Mouse (Mus musculus) neural tube, embryonic 12.5 days (tissue): ENCODE measurements around the gene Prr36. TPM values are rescaled to one million over a fixed set of nuclear protein-coding genes. Genes with fewer than 3 reads are reported as not detected.
A peak's percentile ranks its signal among the peaks of the same experiment; 100 is the strongest.
"Not testable (repeated sequence)": the region's sequence is repeated elsewhere in the genome, so short reads cannot be mapped to it uniquely, and the experiment has no call there.

ENCODE experiments used
- ATAC-seq: fragments of 200-750 bp; cut with Nextera tagmentation; 2 replicates; pipeline ENCODE4 v1.8.0; 2017; ENCODE audit warnings: low read depth, mild to moderate bottlenecking, moderate TSS enrichment, moderate library complexity; ENCODE audit not compliant: low FRiP score
- H3K27ac ChIP-seq: fragments of 300-500 bp; sonication (generic); 2 replicates; pipeline ENCODE4 v1.5.1; 2016
- H3K27me3 ChIP-seq: fragments of 300-500 bp; sonication (generic); replicated peaks from 2 replicates; pipeline ENCODE4 v1.6.1; 2016; ENCODE audit warnings: mild to moderate bottlenecking
- H3K36me3 ChIP-seq: fragments of 300-500 bp; sonication (generic); 2 replicates; pipeline ENCODE4 v1.6.1; 2016; ENCODE audit warnings: mild to moderate bottlenecking
- H3K4me1 ChIP-seq: fragments of 300-500 bp; sonication (generic); 2 replicates; pipeline ENCODE4 v1.6.1; 2016
- H3K4me2 ChIP-seq: fragments of 300-500 bp; sonication (generic); replicated peaks from 2 replicates; pipeline ENCODE4 v1.6.1; 2016; ENCODE audit warnings: mild to moderate bottlenecking
- H3K4me3 ChIP-seq: fragments of 300-500 bp; sonication (generic); 2 replicates; pipeline ENCODE4 v1.5.1; 2016
- H3K9ac ChIP-seq: fragments of 300-500 bp; sonication (generic); 2 replicates; pipeline ENCODE4 v1.6.1; 2016; ENCODE audit warnings: mild to moderate bottlenecking
- H3K9me3 ChIP-seq: fragments of 300-500 bp; sonication (generic); 2 replicates; pipeline ENCODE4 v1.6.1; 2016; ENCODE audit warnings: mild to moderate bottlenecking
- WGBS: fragments of 180-500 bp; shearing (Covaris S2); methylation state at CpG from one replicate; pipeline ENCODE4 v1.1.7; 2016; 5-methylcytosine and 5-hydroxymethylcytosine counted together
- polyA plus RNA-seq: library from polyadenylated mRNA; unstranded; fragments of >200 nt; fragmentation: Nextera tagmentation; extraction: Ambion mirVana; gene quantifications from 2 replicates; pipeline ENCODE4 v1.2.1, GENCODE M21; 2016

The Prr36 gene
- polyA plus RNA-seq: 40.7 and 41.6 TPM in 2 replicates

- peaks cover 11% of the 10 kb centered on the region; the same call in 1 of the 2 replicates for H3K27me3 ChIP-seq
- peak within 1 kb of the TSS; percentile 87 for H3K4me2 ChIP-seq
- H3K9me3 ChIP-seq: no peaks in the 10 kb centered on the region
- peak within 1 kb of the TSS; percentile 63; the same call in 1 of the 2 replicates for H3K27ac ChIP-seq
- H3K4me1 ChIP-seq: peaks cover 40% of the 10 kb centered on the region
- 1% methylated on average over 44 of the region's 44 CpGs for WGBS
- peak within 1 kb of the TSS; percentile 62 for H3K4me3 ChIP-seq
- peak; percentile 93 for ATAC-seq
- H3K9ac ChIP-seq: peak within 1 kb of the TSS; percentile 86
- H3K36me3 ChIP-seq: peaks cover 7% of the 10 kb centered on the region; the same call in 1 of the 2 replicates
Observed at GRCm38 (mm10) chr8:4216791-4217621, at the start of gene Prr36. Gene Prr36 (minus strand): TSS chr8:4217459.

- no peaks in the 10 kb centered on the region for H3K27me3 ChIP-seq
- no peak overlapping the region for H3K4me2 ChIP-seq
- H3K9me3 ChIP-seq: no peaks in the 10 kb centered on the region
- 95% methylated on average over 15 of the region's 15 CpGs for WGBS
- no peaks in the 10 kb centered on the region for H3K4me1 ChIP-seq
- no peak overlapping the region for H3K9ac ChIP-seq
- no peak for ATAC-seq
- H3K36me3 ChIP-seq: peaks cover 96% of the 10 kb centered on the region
- H3K27ac ChIP-seq: no peak overlapping the region
- H3K4me3 ChIP-seq: no peak overlapping the region
Observed at GRCm38 (mm10) chr8:4265160-4265914, 48.1 kb upstream of the Prr36 start.

GRCm38 (mm10) chr8:4263105-4263791, 46.0 kb upstream of the Prr36 start:
- Histone ChIP-seq H3K27me3 (no peaks in the 10 kb centered on the region), H3K36me3 (peaks cover 83% of the 10 kb centered on the region), H3K9ac (no peak overlapping the region), H3K4me1 (peaks cover 9% of the 10 kb centered on the region), H3K9me3 (no peaks in the 10 kb centered on the region), H3K4me3 (no peak overlapping the region), H3K4me2 (no peak overlapping the region), H3K27ac (no peak overlapping the region)
- ATAC-seq: no peak
- WGBS: 88% methylated on average over 8 of the region's 8 CpGs

- Histone ChIP-seq H3K9ac (no peak overlapping the region), H3K36me3 (peaks cover 72% of the 10 kb centered on the region), H3K4me3 (no peak overlapping the region)
Observed at GRCm38 (mm10) chr8:4259805-4260170, 42.5 kb upstream of the Prr36 start.

GRCm38 (mm10) chr8:4259125-4259804, 42.0 kb upstream of the Prr36 start, which contains the start of gene Ctxn1:
Gene Ctxn1 (minus strand): TSS chr8:4259274.
- peak within 1 kb of the TSS; percentile 78 for H3K4me2 ChIP-seq
- peak; percentile 90 for ATAC-seq
- peak within 1 kb of the TSS; percentile 89 for H3K27ac ChIP-seq
- peak within 1 kb of the TSS; percentile 86 for H3K4me3 ChIP-seq
- H3K9me3 ChIP-seq: no peaks in the 10 kb centered on the region
- peaks cover 32% of the 10 kb centered on the region for H3K4me1 ChIP-seq
- 6% methylated on average over 33 of the region's 33 CpGs for WGBS
- H3K36me3 ChIP-seq: peaks cover 69% of the 10 kb centered on the region
- no peaks in the 10 kb centered on the region for H3K27me3 ChIP-seq
- peak within 1 kb of the TSS; percentile 92 for H3K9ac ChIP-seq

More at GRCm38 (mm10) chr8:4259805-4260170, 42.5 kb upstream of the Prr36 start:
- WGBS: 89% methylated on average over 4 of the region's 4 CpGs
- no peaks in the 10 kb centered on the region for H3K9me3 ChIP-seq
- no peak overlapping the region for H3K27ac ChIP-seq
- no peaks in the 10 kb centered on the region for H3K27me3 ChIP-seq
- no peak for ATAC-seq
- H3K4me2 ChIP-seq: no peak overlapping the region
- peaks cover 31% of the 10 kb centered on the region for H3K4me1 ChIP-seq

- WGBS: under 1% methylated on average over 32 of the region's 32 CpGs
- peak overlapping the region; percentile 92 for H3K9ac ChIP-seq
- H3K9me3 ChIP-seq: no peaks in the 10 kb centered on the region
- H3K4me1 ChIP-seq: peaks cover 38% of the 10 kb centered on the region
- peak overlapping the region; percentile 89 for H3K27ac ChIP-seq
- no peaks in the 10 kb centered on the region for H3K27me3 ChIP-seq
- H3K4me2 ChIP-seq: peak overlapping the region; percentile 78
- peak; percentile 76 for ATAC-seq
- peak overlapping the region; percentile 86 for H3K4me3 ChIP-seq
- H3K36me3 ChIP-seq: peaks cover 63% of the 10 kb centered on the region
Observed at GRCm38 (mm10) chr8:4258678-4259077, 41.4 kb upstream of the Prr36 start.

GRCm38 (mm10) chr8:4258233-4258632, 41.0 kb upstream of the Prr36 start:
- H3K36me3 ChIP-seq: peaks cover 59% of the 10 kb centered on the region
- 2% methylated on average over 35 of the region's 35 CpGs for WGBS

GRCm38 (mm10) chr8:4257350-4257749, 40.1 kb upstream of the Prr36 start:
- H3K27ac ChIP-seq: no peak overlapping the region; the same call in 1 of the 2 replicates

More at GRCm38 (mm10) chr8:4258233-4258632, 41.0 kb upstream of the Prr36 start:
- H3K4me2 ChIP-seq: peak overlapping the region; percentile 78
- peak overlapping the region; percentile 89 for H3K27ac ChIP-seq
- peaks cover 40% of the 10 kb centered on the region for H3K4me1 ChIP-seq
- H3K27me3 ChIP-seq: no peaks in the 10 kb centered on the region
- ATAC-seq: peak; percentile 77
- H3K9ac ChIP-seq: peak overlapping the region; percentile 92
- peak overlapping the region; percentile 86 for H3K4me3 ChIP-seq
- no peaks in the 10 kb centered on the region for H3K9me3 ChIP-seq

GRCm38 (mm10) chr8:4256911-4257310, 39.7 kb upstream of the Prr36 start:
- H3K27ac ChIP-seq: no peak overlapping the region
- no peaks in the 10 kb centered on the region for H3K27me3 ChIP-seq
- H3K4me3 ChIP-seq: peak overlapping the region; percentile 86; the same call in 1 of the 2 replicates
- H3K9me3 ChIP-seq: no peaks in the 10 kb centered on the region
- H3K4me1 ChIP-seq: peaks cover 40% of the 10 kb centered on the region
- H3K36me3 ChIP-seq: peaks cover 47% of the 10 kb centered on the region
- peak overlapping the region; percentile 29; the same call in 1 of the 2 replicates for H3K9ac ChIP-seq
- ATAC-seq: no peak
- 67% methylated on average over 4 of the region's 4 CpGs for WGBS
- H3K4me2 ChIP-seq: peak overlapping the region; percentile 78

More at GRCm38 (mm10) chr8:4257350-4257749, 40.1 kb upstream of the Prr36 start:
- H3K4me2 ChIP-seq: peak overlapping the region; percentile 78
- peak overlapping the region; percentile 86 for H3K4me3 ChIP-seq
- no peaks in the 10 kb centered on the region for H3K27me3 ChIP-seq
- H3K4me1 ChIP-seq: peaks cover 40% of the 10 kb centered on the region
- WGBS: 73% methylated on average over 4 of the region's 4 CpGs
- peak overlapping the region; percentile 92 for H3K9ac ChIP-seq
- ATAC-seq: no peak
- no peaks in the 10 kb centered on the region for H3K9me3 ChIP-seq
- H3K36me3 ChIP-seq: peaks cover 51% of the 10 kb centered on the region

GRCm38 (mm10) chr8:4255471-4255870, 38.2 kb upstream of the Prr36 start:
- Histone ChIP-seq H3K36me3 (peaks cover 35% of the 10 kb centered on the region), H3K4me1 (peaks cover 40% of the 10 kb centered on the region)
- H3K9me3 ChIP-seq, H3K4me3 ChIP-seq, ATAC-seq, H3K4me2 ChIP-seq, H3K27ac ChIP-seq, H3K9ac ChIP-seq, H3K27me3 ChIP-seq: not testable (repeated sequence)
- 88% methylated on average over 7 of the region's 7 CpGs for WGBS

- peaks cover 4% of the 10 kb centered on the region; the same call in 1 of the 2 replicates for H3K27me3 ChIP-seq
- no peak for ATAC-seq
- H3K36me3 ChIP-seq: peaks cover 37% of the 10 kb centered on the region
- H3K4me2 ChIP-seq: peak overlapping the region; percentile 88
- no peaks in the 10 kb centered on the region for H3K9me3 ChIP-seq
- peaks cover 31% of the 10 kb centered on the region for H3K4me1 ChIP-seq
- no peak overlapping the region for H3K27ac ChIP-seq
- H3K9ac ChIP-seq: no peak overlapping the region
- 71% methylated on average over 6 of the region's 6 CpGs for WGBS
- peak overlapping the region; percentile 86; the same call in 1 of the 2 replicates for H3K4me3 ChIP-seq
Observed at GRCm38 (mm10) chr8:4254001-4254400, 36.7 kb upstream of the Prr36 start.
